9 mouse cellular contexts compared by ENCODE assay signal in the genomic region with DNA sequence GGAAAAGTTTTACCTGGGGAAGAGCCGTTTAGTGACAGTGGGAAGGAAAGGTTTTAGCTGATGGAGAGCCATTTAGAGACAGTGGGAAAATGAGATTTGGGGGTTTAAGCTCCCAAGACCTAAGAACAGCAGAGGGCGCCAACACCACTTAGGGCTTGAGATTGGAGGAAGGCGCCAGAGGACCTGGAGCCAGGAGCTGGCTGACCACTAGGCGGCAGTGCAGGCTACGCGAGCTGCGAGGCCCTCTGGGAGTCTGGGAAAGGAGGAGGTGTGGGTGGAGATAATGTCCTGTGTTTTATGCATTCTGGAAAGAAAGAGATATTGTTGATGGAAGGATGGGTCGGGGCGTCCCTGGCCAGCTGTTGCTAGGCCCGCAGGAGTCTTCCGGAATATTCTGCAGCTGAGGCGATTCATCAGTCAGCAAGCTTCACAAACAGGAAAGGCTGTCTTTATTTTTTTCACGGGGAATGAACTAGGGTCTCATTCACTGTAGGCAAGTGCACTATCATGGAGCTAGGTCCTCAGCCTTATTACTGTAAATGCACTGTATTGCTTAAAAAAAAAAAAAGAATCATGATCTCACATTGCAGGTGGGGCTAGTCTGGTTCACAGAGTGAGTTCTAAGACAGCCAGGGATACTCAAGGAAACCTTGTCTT. TPM values are rescaled to one million over a fixed set of nuclear protein-coding genes. Genes with fewer than 3 reads are reported as not detected.
DNase-seq lines count a peak whose midpoint lies in the region; ATAC-seq and TF ChIP-seq lines count a peak whose summit lies in the region.
"Had no signal": no experiment of that assay in that cellular context is flagged by ENCODE, and none has a peak within 500 bp of the region (broad histone marks: within the 10 kb centered on the region; RNA-seq: fewer than 3 reads in every experiment).

No protein-coding gene starts in this region.

- WGBS in forebrain, embryonic 13.5 days = 8% methylated on average over 13 of the region's 13 CpGs
- WGBS in liver, embryonic 16.5 days (ENCODE audit: insufficient replicate concordance) = 3% methylated on average over 13 of the region's 13 CpGs
- 3% methylated on average over 13 of the region's 13 CpGs for WGBS in neural tube, embryonic 13.5 days

- H3K27me3 ChIP-seq in E14TG2a.4 (ENCODE audit: insufficient read depth, low read length) = peaks cover 5% of the 10 kb centered on the region
- no peaks in the 10 kb centered on the region for H3K27me3 ChIP-seq in forebrain, embryonic 13.5 days
- no peaks in the 10 kb centered on the region for H3K27me3 ChIP-seq in liver, embryonic 16.5 days (ENCODE audit: control insufficient read depth, insufficient read depth, low read depth, low read length)
- 0 out of 2 replicates have a peak, but pooled peaks cover under 1% of the 10 kb centered on the region for H3K27me3 ChIP-seq in neural tube, embryonic 13.5 days

- no peaks in the 10 kb centered on the region for H3K9me3 ChIP-seq in E14TG2a.4 (ENCODE audit: low read length)
- H3K9me3 ChIP-seq in forebrain, embryonic 13.5 days (replicated peaks) = no peaks in the 10 kb centered on the region
- no peaks in the 10 kb centered on the region for H3K9me3 ChIP-seq in liver, embryonic 16.5 days (replicated peaks; ENCODE audit: control insufficient read depth, low read length)
- H3K9me3 ChIP-seq in neural tube, embryonic 13.5 days = no peaks in the 10 kb centered on the region

- TF ChIP-seq CTCF in E14TG2a.4 (conservative IDR thresholded peaks at IDR 0.05; ENCODE audit: low read length) = peak; percentile 99

- H3K36me3 ChIP-seq in E14TG2a.4 (ENCODE audit: insufficient read depth, low read length) = no peaks in the 10 kb centered on the region
- H3K36me3 ChIP-seq in forebrain, embryonic 13.5 days (ENCODE audit: poor library complexity, severe bottlenecking) = no peaks in the 10 kb centered on the region
- H3K36me3 ChIP-seq in liver, embryonic 16.5 days (ENCODE audit: control insufficient read depth, insufficient read depth) = no peaks in the 10 kb centered on the region
- H3K36me3 ChIP-seq in neural tube, embryonic 13.5 days = no peaks in the 10 kb centered on the region

- peak; percentile 92 for DNase-seq in c-Kit-positive CD71-positive TER-119-positive erythroid progenitor cells, embryonic 14.5 days (ENCODE audit: low spot score)
- peak; percentile 96 to 98 for DNase-seq in heart, postnatal 10 days
- DNase-seq in kidney, postnatal 4 days = peak; percentile 98 to 99
- peak; percentile 90 for DNase-seq in telencephalon, adult 2 months (ENCODE audit: low read depth, low spot score)

- peak; percentile 93 for ATAC-seq in forebrain, embryonic 13.5 days
- peak; percentile 88 for ATAC-seq in liver, embryonic 16.5 days (ENCODE audit: low read depth)
- ATAC-seq in neural tube, embryonic 13.5 days (ENCODE audit: low read depth) = peak; percentile 91

- H3K4me3 ChIP-seq in E14TG2a.4 (replicated peaks; ENCODE audit: low read length) = no peak overlapping the region
- peak overlapping the region; percentile 15 for H3K4me3 ChIP-seq in forebrain, embryonic 13.5 days
- no peak overlapping the region for H3K4me3 ChIP-seq in liver, embryonic 16.5 days (ENCODE audit: low read depth, low read length)
- peak overlapping the region; percentile 22; the same call in 1 of the 2 replicates for H3K4me3 ChIP-seq in neural tube, embryonic 13.5 days

- H3K9ac ChIP-seq in forebrain, embryonic 13.5 days = no peak overlapping the region
- H3K9ac ChIP-seq in liver, embryonic 16.5 days (ENCODE audit: low read depth, low read length) = no peak overlapping the region
- peak overlapping the region; percentile 49; the same call in 1 of the 2 replicates for H3K9ac ChIP-seq in neural tube, embryonic 13.5 days

- intact Hi-C loops in heart, postnatal 10 days (cut with DNase I) = loop anchor here (1.0 to 2.0 kb wide), 2 partner anchors 52 to 61 kb away; no protein-coding TSS in a partner anchor

- peaks cover 19% of the 10 kb centered on the region for H3K4me1 ChIP-seq in E14TG2a.4 (replicated peaks; ENCODE audit: low read depth, low read length)
- H3K4me1 ChIP-seq in forebrain, embryonic 13.5 days = peaks cover 7% of the 10 kb centered on the region; the same call in 1 of the 2 replicates
- H3K4me1 ChIP-seq in liver, embryonic 16.5 days (ENCODE audit: control insufficient read depth, low read depth, low read length) = peaks cover 2% of the 10 kb centered on the region; the same call in 1 of the 2 replicates
- H3K4me1 ChIP-seq in neural tube, embryonic 13.5 days (replicated peaks) = no peaks in the 10 kb centered on the region; the same call in 1 of the 2 replicates

- no peak overlapping the region for H3K27ac ChIP-seq in forebrain, embryonic 13.5 days
- H3K27ac ChIP-seq in liver, embryonic 16.5 days (ENCODE audit: low read length) = no peak overlapping the region
- peak overlapping the region; percentile 18; the same call in 1 of the 2 replicates for H3K27ac ChIP-seq in neural tube, embryonic 13.5 days (replicated peaks)
- H3K27ac ChIP-seq: macrophage had no signal

- H3K4me2 ChIP-seq in forebrain, embryonic 13.5 days = peak overlapping the region; percentile 47
- no peak overlapping the region for H3K4me2 ChIP-seq in liver, embryonic 16.5 days (ENCODE audit: low read depth, low read length)
- H3K4me2 ChIP-seq in neural tube, embryonic 13.5 days = peak overlapping the region; percentile 49

RNA-seq across cellular contexts. Expression of gene Phldb3, which starts 9.5 kb away (rescaled TPM):
- polyA plus RNA-seq in forebrain, embryonic 13.5 days (2015; fragmentation: Nextera tagmentation; extraction: Ambion mirVana) = not detected in 2 replicates
- total RNA-seq in heart, postnatal 10 days (2021) = under 1 TPM; 0.22 to 0.48 TPM
- 0.08 and 0.18 TPM in 2 replicates for polyA plus RNA-seq in liver, embryonic 16.5 days (2015; fragmentation: Nextera tagmentation; extraction: Ambion mirVana)
- not detected in 2 replicates for polyA plus RNA-seq in neural tube, embryonic 13.5 days (2015; fragmentation: Nextera tagmentation; extraction: Ambion mirVana)

RNA-seq across cellular contexts. Expression of gene Zfp575, which starts 13.6 kb away (rescaled TPM):
- polyA plus RNA-seq in forebrain, embryonic 13.5 days (2015; fragmentation: Nextera tagmentation; extraction: Ambion mirVana) = 4.7 and 5.1 TPM in 2 replicates
- total RNA-seq in heart, postnatal 10 days (2021) = under 1 TPM; 0.32 to 0.45 TPM
- polyA plus RNA-seq in liver, embryonic 16.5 days (2015; fragmentation: Nextera tagmentation; extraction: Ambion mirVana) = 0.25 and 0.30 TPM in 2 replicates
- polyA plus RNA-seq in neural tube, embryonic 13.5 days (2015; fragmentation: Nextera tagmentation; extraction: Ambion mirVana) = 7.7 and 8.4 TPM in 2 replicates

RNA-seq across cellular contexts. Expression of gene Ethe1, which starts 13.7 kb away (rescaled TPM):
- 16.8 and 16.9 TPM in 2 replicates for polyA plus RNA-seq in forebrain, embryonic 13.5 days (2015; fragmentation: Nextera tagmentation; extraction: Ambion mirVana)
- 10 to 100 TPM; 20.5 to 25.0 TPM for total RNA-seq in heart, postnatal 10 days (2021)
- polyA plus RNA-seq in liver, embryonic 16.5 days (2015; fragmentation: Nextera tagmentation; extraction: Ambion mirVana) = 26.4 and 26.5 TPM in 2 replicates
- polyA plus RNA-seq in neural tube, embryonic 13.5 days (2015; fragmentation: Nextera tagmentation; extraction: Ambion mirVana) = 18.1 and 21.9 TPM in 2 replicates

RNA-seq across cellular contexts. Expression of gene Lypd3, which starts 35.3 kb away (rescaled TPM):
- polyA plus RNA-seq in forebrain, embryonic 13.5 days (2015; fragmentation: Nextera tagmentation; extraction: Ambion mirVana) = 0.14 TPM in 1 of 2 replicates, not detected in the other
- not detected for total RNA-seq in heart, postnatal 10 days (2021)
- polyA plus RNA-seq in liver, embryonic 16.5 days (2015; fragmentation: Nextera tagmentation; extraction: Ambion mirVana) = 0.05 TPM in 1 of 2 replicates, not detected in the other
- 0.22 and 0.23 TPM in 2 replicates for polyA plus RNA-seq in neural tube, embryonic 13.5 days (2015; fragmentation: Nextera tagmentation; extraction: Ambion mirVana)
- polyA plus RNA-seq: macrophage had no signal

RNA-seq across cellular contexts. Expression of gene Xrcc1, which starts 55.0 kb away (rescaled TPM):
- 89.6 and 99.1 TPM in 2 replicates for polyA plus RNA-seq in forebrain, embryonic 13.5 days (2015; fragmentation: Nextera tagmentation; extraction: Ambion mirVana)
- total RNA-seq in heart, postnatal 10 days (2021) = 10 to 100 TPM; 28.8 to 33.2 TPM
- polyA plus RNA-seq in liver, embryonic 16.5 days (2015; fragmentation: Nextera tagmentation; extraction: Ambion mirVana) = 35.4 and 40.8 TPM in 2 replicates
- polyA plus RNA-seq in neural tube, embryonic 13.5 days (2015; fragmentation: Nextera tagmentation; extraction: Ambion mirVana) = 66.3 and 79.2 TPM in 2 replicates

Comparison
In these comparisons a context has a peak if more than half of its experiments do, and no peak if none do; other contexts are left out.
1. H3K4me3 ChIP-seq: peak in forebrain, embryonic 13.5 days (single experiment) and neural tube, embryonic 13.5 days (single experiment); none in E14TG2a.4 (single experiment) and liver, embryonic 16.5 days (single experiment).
2. Peak in every context shown above with its lines, with median percentiles within 50 percentile points of each other: DNase-seq and ATAC-seq.